Mouse (Mus musculus) lung, adult 2 months (tissue): Measurements from ENCODE around the gene Wnk2. TPM values are rescaled to one million over a fixed set of nuclear protein-coding genes. Genes with fewer than 3 reads are reported as not detected.

Experiments used
- DNase-seq: peaks from one replicate; pipeline ENCODE4 v3.0.0; 2022
- H3K4me1 ChIP-seq: fragments of 200-500 bp; 2 replicates; pipeline ENCODE4 v1.6.1; 2011; ENCODE audit warnings: low read length; ENCODE audit not compliant: control insufficient read depth, insufficient read depth
- H3K4me3 ChIP-seq: fragments of 200-500 bp; replicated peaks from 2 replicates; pipeline ENCODE3; 2011; ENCODE audit warnings: low read depth, mild to moderate bottlenecking, control low read depth, low read length; ENCODE audit errors: extremely low read depth
- CTCF ChIP-seq: fragments of 200-500 bp; IDR thresholded peaks from 2 replicates; pipeline ENCODE4 v1.5.1; 2011; ENCODE audit warnings: mild to moderate bottlenecking, low read length, control low read depth; ENCODE audit not compliant: insufficient read depth
- POLR2A ChIP-seq: fragments of 200-500 bp; IDR thresholded peaks from 2 replicates; pipeline ENCODE4 v1.6.1; 2011; ENCODE audit warnings: low read depth, mild to moderate bottlenecking, control low read depth, low read length, borderline replicate concordance; ENCODE audit errors: extremely low read depth
- WGBS: fragments of 180-500 bp; shearing (Covaris S2); methylation state at CpG from one replicate; pipeline ENCODE4 v1.1.7; 2018; 5-methylcytosine and 5-hydroxymethylcytosine counted together
- polyA plus RNA-seq: library from polyadenylated mRNA; depleted of rRNA; stranded (reverse); fragments of >200 nt; gene quantifications from 2 replicates; pipeline ENCODE4 v1.2.3, GENCODE M21; 2012

Wnk2 gene
- polyA plus RNA-seq, 1 experiment = 4.2 TPM

DNA sequence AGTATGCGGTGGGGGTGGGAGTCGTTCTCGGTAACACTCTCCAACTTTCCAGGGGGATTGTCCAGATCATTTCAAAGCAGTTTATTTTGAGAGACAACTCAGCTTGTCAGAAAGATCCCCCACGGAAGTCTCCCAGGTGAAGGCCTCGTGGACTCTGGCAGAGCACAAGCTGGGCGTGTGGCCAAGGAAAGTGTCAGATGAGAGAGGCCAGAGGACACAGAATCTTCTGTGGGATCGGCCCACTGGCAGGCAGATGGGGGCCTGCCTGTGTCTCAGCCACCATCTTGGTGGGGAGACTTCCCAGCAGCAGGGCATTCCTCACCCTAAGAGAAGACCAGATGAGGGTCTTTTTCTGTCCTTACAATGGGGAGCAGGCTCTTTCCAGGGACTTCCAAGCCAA lies 60.4 kb downstream of the Wnk2 start:
- Histone ChIP-seq H3K4me1 (no peaks in the 10 kb centered on the region), H3K4me3 (no peak overlapping the region)
- no peak for DNase-seq
- TF ChIP-seq CTCF = no peak
- TF ChIP-seq POLR2A = no peak
- 60% methylated on average over 7 of the region's 7 CpGs for WGBS

DNA sequence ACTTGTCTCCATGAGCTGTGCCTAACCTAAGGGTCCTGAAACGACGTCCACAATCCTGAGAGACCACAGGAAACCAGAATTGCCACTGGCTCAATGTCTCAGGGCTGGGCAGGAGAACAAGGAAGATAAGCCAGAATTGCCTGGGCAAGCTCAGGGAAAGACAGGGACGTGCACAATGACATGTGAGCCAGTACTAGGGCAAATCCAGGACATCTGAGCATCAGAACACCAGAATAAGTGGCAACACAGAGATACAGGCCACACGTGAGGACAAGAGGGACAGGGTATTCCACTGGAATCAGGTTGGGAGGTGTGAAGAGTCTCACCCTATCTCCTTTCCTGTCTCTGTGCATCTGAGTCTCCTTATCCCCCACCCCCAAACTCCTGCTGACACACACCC lies 61.4 kb downstream of the Wnk2 start:
- Histone ChIP-seq H3K4me1 (no peaks in the 10 kb centered on the region), H3K4me3 (no peak overlapping the region)
- DNase-seq = no peak
- TF ChIP-seq CTCF (no peak), POLR2A (no peak)
- WGBS = 76% methylated on average over 4 of the region's 4 CpGs

DNA sequence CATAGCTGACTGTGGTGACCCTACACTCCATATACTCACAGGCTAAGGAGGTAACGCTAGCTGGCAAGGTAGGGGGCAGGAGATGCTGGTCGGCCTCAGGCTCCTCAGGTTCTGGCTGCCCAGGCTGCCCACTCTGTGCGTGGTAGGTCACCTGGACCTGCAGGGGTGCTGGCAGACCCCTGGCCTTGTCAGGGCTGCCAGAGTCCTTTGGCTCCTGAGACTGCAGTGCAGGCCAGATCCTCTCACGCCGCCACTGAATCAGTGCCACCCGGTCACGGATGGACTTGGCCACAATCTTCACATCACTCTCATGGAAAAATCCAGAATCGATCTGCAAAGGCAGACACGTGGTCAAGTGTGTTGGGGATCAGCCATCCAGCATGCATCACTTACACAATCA lies 62.6 kb downstream of the Wnk2 start:
- 85% methylated on average over 9 of the region's 9 CpGs for WGBS
- no peak for TF ChIP-seq POLR2A
- no peak for TF ChIP-seq CTCF
- no peak for DNase-seq

DNA sequence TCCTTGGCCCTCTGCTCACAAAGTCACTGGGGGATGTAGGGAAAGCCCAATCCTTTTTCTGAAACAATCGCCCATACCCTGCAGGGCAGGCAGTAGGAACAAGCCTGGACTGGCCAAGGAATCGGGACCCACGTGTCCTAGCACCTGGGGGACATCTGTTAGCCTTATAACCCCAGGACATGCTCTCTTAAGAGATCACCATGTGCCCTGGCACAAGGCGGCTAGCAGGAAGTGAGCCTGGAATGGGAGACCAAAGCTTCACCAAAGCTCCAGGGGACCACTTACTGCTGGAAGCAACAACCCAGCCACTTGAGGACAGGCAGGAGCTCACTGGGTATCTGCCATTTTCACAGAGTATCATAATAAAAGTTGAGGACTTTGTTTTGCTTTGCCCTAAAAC lies 63.0 kb downstream of the Wnk2 start:
- DNase-seq = no peak
- Histone ChIP-seq H3K4me3 (no peak overlapping the region), H3K4me1 (no peaks in the 10 kb centered on the region)
- 71% methylated on average over 4 of the region's 4 CpGs for WGBS
- no peak for TF ChIP-seq POLR2A
- no peak for TF ChIP-seq CTCF

More for the DNA sequence above, 62.6 kb downstream of the Wnk2 start:
- no peaks in the 10 kb centered on the region for H3K4me1 ChIP-seq
- H3K4me3 ChIP-seq = no peak overlapping the region

DNA sequence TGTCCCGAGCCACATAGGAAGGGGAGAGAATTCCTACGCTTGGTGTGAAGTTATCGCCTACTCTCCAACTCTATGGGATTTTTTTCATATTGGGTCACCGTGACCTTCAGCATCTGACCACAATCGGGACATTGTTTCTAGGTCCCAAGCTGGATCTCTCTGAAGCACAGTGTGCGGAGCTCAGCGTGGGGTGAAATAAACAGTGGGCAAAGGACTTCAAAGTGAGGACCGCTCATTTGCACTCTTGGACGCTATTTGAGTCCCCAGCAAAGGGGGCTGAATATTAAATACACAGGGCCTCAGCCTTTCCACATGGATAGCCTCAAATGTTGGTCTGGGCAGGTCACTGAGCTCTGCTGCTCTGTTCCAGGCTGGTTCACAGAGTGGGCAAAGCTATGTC lies 63.9 kb downstream of the Wnk2 start:
- no peaks in the 10 kb centered on the region for H3K4me1 ChIP-seq
- H3K4me3 ChIP-seq = no peak overlapping the region
- no peak for DNase-seq
- WGBS = 76% methylated on average over 9 of the region's 9 CpGs
- no peak for TF ChIP-seq CTCF
- TF ChIP-seq POLR2A = no peak

DNA sequence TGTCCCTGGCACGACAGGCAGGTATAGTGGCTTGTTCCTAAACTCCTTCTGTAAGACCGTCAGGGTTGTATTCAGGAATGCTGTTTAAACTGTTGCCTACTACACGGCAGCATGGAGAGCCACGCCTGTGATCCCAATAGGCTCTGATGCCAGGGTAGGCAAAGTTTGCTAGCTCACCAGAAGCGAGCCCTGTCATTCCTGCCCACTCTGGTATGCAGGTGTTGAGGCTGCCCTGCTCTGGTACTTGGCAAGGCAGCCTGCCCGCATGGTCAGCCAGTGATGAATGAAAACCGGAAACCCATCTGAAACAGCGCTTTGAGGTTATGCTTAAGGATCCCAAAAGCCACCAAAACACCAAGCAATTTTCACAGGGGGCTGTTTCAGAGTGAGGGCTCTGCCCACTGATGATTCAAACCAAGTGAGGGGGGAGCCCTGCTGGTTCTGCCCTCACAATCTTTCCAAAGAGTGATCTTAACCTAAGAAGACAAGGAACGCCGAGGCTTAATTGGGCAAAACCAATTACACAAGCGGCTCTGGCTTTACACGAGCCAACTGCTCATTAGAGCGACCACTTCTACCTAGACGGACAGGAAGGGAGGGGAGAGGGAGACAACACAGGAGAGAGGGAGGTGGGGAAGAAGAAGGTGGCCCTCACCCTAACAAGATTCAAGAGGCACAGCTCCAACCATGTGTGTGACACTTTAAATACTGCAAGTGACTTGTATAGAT lies 65.5 kb downstream of the Wnk2 start:
- TF ChIP-seq CTCF = no peak
- TF ChIP-seq POLR2A = no peak
- no peak overlapping the region for H3K4me3 ChIP-seq
- H3K4me1 ChIP-seq = no peaks in the 10 kb centered on the region
- DNase-seq = no peak
- WGBS = 86% methylated on average over 14 of the region's 14 CpGs

DNA sequence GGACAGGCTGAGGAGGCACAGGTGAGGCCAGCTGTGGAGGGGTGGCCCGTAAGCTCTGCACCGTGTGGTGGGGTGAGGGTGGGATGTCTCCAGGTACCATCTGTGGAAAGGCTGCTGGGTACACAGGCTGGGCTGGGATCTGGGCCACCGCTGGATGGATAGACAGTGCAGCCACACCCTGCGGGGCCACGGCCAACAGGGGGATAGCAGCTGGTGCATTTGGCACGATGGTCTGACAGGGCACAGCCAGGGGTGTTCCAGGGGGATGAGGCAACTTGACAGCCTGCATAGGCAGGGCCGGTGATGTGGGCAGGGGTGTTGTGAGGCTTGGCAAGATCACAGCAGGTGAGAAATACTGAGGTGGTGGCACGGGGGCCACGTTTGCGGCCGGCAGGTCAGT lies 71.6 kb downstream of the Wnk2 start:
- no peak for DNase-seq
- 83% methylated on average over 11 of the region's 11 CpGs for WGBS
- Histone ChIP-seq H3K4me3 (no peak overlapping the region), H3K4me1 (no peaks in the 10 kb centered on the region)
- TF ChIP-seq CTCF (no peak), POLR2A (no peak)

DNA sequence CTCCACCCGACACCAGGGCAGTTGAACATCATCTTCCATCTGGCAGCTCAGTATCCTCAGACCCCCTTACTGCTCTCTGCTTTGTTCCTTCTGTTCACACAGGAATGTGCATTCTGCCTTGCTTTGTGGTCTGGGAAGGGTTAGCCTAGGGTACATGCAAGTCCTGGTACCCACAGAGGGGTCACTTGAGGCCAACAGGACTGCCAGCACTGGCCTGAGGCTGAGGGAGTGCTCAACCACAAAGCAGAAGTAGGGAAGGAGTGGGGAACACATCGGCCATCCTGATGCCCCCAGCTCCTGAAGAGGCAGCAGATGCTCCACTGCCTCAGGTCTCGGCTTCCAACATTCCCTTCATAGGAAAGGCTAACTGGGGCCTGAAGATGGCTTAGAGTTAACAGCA lies 72.4 kb downstream of the Wnk2 start:
- Histone ChIP-seq H3K4me3 (no peak overlapping the region), H3K4me1 (no peaks in the 10 kb centered on the region)
- DNase-seq = no peak
- 81% methylated on average over 3 of the region's 3 CpGs for WGBS
- TF ChIP-seq CTCF = no peak
- TF ChIP-seq POLR2A = no peak

DNA sequence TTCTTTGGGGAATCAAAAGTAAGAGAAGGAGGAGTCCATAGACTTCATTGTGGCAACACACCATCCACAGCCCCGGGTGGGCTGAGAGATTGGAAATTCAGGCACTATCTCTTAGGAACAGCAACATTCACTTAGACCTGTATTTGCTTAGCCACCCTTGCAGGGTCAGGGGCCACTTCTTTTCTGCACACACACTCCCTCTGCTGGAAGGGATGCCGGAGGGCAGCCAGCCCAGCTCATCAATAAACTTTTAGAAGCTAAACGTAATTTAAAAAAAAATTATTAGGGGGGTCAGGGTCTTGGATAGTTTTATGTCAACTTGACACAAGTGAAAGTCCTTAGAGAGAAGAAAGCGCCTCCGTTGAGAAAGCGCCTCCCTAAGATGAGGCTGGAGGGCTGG lies 74.5 kb downstream of the Wnk2 start:
- no peak for TF ChIP-seq CTCF
- no peak for TF ChIP-seq POLR2A
- WGBS = 68% methylated on average over 6 of the region's 6 CpGs
- no peak overlapping the region for H3K4me3 ChIP-seq
- DNase-seq = no peak
- H3K4me1 ChIP-seq = no peaks in the 10 kb centered on the region

DNA sequence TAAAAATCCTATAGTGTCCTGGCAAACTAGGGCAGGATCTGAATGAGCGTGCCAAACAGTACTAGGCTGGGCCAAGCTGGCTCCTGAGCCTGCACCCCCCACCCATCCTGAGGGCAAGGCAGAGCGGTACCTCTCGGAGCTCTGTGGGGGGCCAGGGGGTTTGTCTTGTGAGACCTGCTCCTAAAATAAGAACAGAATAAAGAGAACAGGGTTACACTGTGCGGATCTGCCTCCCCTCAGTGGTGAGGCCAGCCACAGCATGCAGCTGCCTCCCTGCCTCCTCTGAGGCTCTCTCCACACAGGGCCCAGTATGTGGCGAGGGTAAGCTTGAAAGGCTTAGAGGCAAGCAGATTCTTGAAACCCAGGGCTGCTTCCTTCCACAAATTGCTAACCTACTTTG lies 76.0 kb downstream of the Wnk2 start:
- WGBS = 86% methylated on average over 5 of the region's 5 CpGs
- Histone ChIP-seq H3K4me1 (no peaks in the 10 kb centered on the region), H3K4me3 (no peak overlapping the region)
- no peak for DNase-seq
- TF ChIP-seq CTCF (no peak), POLR2A (no peak)

DNA sequence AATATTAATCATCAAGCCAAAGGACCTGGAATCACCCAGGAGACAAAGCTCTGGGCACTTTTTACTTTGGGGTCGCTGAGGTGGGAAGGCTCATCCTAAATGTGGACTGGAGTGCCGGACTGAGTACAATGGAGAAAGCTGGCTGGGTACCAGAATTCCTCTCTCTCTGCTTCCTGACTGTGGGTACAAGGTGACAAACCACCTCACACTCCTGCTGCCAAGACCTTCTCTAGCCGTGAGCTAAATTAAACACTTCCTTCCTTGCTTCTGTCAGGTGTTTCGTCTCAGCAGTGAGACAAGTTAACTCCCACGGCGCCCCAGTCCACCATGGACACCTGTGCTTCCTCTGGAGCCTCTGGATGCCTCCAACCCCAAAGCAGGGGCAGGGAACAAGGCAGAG lies 77.8 kb downstream of the Wnk2 start:
- no peak for TF ChIP-seq CTCF
- no peak for TF ChIP-seq POLR2A
- Histone ChIP-seq H3K4me1 (no peaks in the 10 kb centered on the region), H3K4me3 (no peak overlapping the region)
- 28% methylated on average over 6 of the region's 6 CpGs for WGBS
- DNase-seq = no peak
